Mouse (Mus musculus) hindbrain, embryonic 10.5 days (tissue): ENCODE results near the gene Armc9. TPM values are rescaled to one million over a fixed set of nuclear protein-coding genes. Genes with fewer than 3 reads are reported as not detected.

Source experiments
- DNase-seq: peaks from one replicate; pipeline ENCODE4 v3.0.0-alpha.2; 2017; ENCODE audit warnings: low spot score
- H3K27ac ChIP-seq: fragments of 300-500 bp; sonication (generic); 2 replicates; pipeline ENCODE4 v1.5.1; 2016; ENCODE audit warnings: mild to moderate bottlenecking, moderate library complexity
- H3K27me3 ChIP-seq: fragments of 300-500 bp; sonication (generic); 2 replicates; pipeline ENCODE4 v1.6.1; 2016; ENCODE audit warnings: mild to moderate bottlenecking; ENCODE audit not compliant: poor library complexity, insufficient read depth, severe bottlenecking
- H3K36me3 ChIP-seq: fragments of 300-500 bp; sonication (generic); 2 replicates; pipeline ENCODE4 v1.6.1; 2016; ENCODE audit warnings: mild to moderate bottlenecking, moderate library complexity
- H3K4me1 ChIP-seq: fragments of 300-500 bp; sonication (generic); replicated peaks from 2 replicates; pipeline ENCODE4 v1.6.1; 2016; ENCODE audit warnings: mild to moderate bottlenecking
- H3K4me3 ChIP-seq: fragments of 300-500 bp; sonication (generic); 2 replicates; pipeline ENCODE4 v1.5.1; 2016; ENCODE audit warnings: mild to moderate bottlenecking, moderate library complexity
- H3K9me3 ChIP-seq: fragments of 300-500 bp; sonication (generic); 2 replicates; pipeline ENCODE4 v1.6.1; 2016; ENCODE audit warnings: mild to moderate bottlenecking, moderate library complexity
- WGBS: fragments of 180-500 bp; shearing (Covaris S2); methylation state at CpG from one replicate; pipeline ENCODE4 v1.1.7; 2016; 5-methylcytosine and 5-hydroxymethylcytosine counted together
- polyA plus RNA-seq: library from polyadenylated mRNA; unstranded; fragments of >200 nt; fragmentation: Nextera tagmentation; extraction: Ambion mirVana; gene quantifications from 2 replicates; pipeline ENCODE4 v1.2.1, GENCODE M21; 2016

Armc9 gene
- 38.7 and 39.3 TPM in 2 replicates for polyA plus RNA-seq

DNA sequence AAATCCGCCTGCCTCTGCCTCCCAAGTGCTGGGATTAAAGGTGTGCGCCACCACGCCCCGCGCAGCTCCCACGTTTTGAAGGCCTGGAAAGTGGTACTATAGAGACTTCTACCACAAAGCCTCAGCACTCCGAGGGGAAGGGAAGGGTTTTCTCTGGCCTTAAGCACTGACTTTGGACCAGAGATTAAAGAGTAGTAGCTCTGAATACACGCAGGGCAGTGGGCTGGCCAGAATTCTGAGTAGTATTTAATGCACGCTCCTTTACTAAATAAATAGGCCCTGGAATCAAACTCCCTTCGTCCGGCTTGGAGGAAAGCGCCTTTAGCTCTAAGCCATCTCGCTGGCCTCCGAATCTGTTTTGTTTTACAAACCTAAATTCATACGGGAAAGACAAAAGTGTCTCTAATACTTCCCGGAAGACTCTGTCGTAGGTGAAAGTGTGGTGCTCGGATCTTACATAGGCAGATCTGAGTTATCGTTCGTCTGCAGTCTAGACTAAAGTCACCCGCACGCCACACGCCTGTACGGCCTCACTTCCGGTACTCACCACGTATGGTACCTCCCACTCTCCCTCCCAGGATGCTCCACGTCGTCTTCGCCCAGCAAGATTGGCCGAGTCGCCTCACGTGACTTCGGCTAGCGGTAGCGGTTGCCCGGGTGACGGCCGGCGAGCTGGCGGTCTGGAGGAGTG lies at the start of gene Armc9:
Gene Armc9 (plus strand): TSS at position 648 of the 691 bp plus-strand sequence.
- peak within 1 kb of the TSS; percentile 87 for H3K27ac ChIP-seq
- 5% methylated on average over 40 of the region's 40 CpGs for WGBS

DNA sequence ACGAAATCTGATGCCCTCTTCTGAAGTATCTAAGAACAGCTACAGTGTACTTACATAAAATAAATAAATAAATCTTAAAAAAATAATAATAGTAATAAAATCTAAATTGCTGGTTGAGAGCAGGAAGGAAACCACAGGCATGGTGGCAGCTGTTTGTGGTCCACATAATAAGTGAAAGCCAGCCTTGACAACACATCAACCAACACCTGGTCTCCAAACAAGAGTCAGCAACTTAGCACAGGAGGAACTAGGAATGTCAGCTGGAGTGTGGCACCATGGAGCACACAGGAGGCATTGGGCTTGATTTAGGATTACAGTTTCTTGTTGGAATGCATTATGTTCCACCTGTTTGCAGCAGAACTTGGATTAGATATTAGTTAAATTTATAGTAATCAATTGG lies 49.5 kb upstream of the Armc9 start:
- DNase-seq: no peak
- WGBS: 95% methylated on average over 1 of the region's 1 CpGs
- H3K27me3 ChIP-seq: no peaks in the 10 kb centered on the region
- no peaks in the 10 kb centered on the region for H3K9me3 ChIP-seq
- no peak overlapping the region for H3K4me3 ChIP-seq
- no peaks in the 10 kb centered on the region for H3K4me1 ChIP-seq
- peaks cover 40% of the 10 kb centered on the region for H3K36me3 ChIP-seq
- no peak overlapping the region for H3K27ac ChIP-seq

More for the DNA sequence above, at the start of gene Armc9:
- Histone ChIP-seq H3K27me3 (no peaks in the 10 kb centered on the region), H3K36me3 (peaks cover 24% of the 10 kb centered on the region; the same call in 1 of the 2 replicates), H3K4me3 (peak within 1 kb of the TSS; percentile 86), H3K4me1 (peaks cover 20% of the 10 kb centered on the region), H3K9me3 (no peaks in the 10 kb centered on the region)
- DNase-seq: peak; percentile 96

DNA sequence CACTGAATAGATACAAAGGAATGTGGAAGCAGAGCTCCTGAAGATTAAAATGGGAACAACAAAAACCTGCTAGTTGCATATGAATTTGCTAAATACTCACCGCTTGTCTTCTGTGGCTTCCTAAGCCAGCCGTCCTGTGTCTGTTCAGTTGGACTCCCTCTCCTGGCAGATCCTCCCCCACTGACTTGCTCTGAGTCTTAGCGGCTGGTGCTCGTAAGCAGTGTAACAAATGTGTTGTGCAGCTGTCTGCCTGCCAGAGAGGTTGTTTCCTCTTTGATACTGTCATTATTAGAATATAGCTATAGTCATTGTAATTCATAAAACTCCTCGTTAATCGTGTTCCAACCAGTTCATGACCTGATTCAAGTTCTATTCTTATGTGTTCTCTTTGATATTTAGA lies 42.8 kb upstream of the Armc9 start, which contains the start of gene Htr2b:
Gene Htr2b (minus strand): TSS at position 192 of the 400 bp plus-strand sequence.
- no peak for DNase-seq
- 82% methylated on average over 6 of the region's 6 CpGs for WGBS
- H3K27me3 ChIP-seq: no peaks in the 10 kb centered on the region
- H3K27ac ChIP-seq: no peak within 1 kb of the TSS
- H3K4me3 ChIP-seq: no peak within 1 kb of the TSS
- no peaks in the 10 kb centered on the region for H3K9me3 ChIP-seq
- H3K4me1 ChIP-seq: no peaks in the 10 kb centered on the region
- H3K36me3 ChIP-seq: peaks cover 28% of the 10 kb centered on the region

GRCm38 (mm10) chr1:86114141-86114540 lies 40.4 kb upstream of the Armc9 start:
- Histone ChIP-seq H3K27ac (no peak overlapping the region), H3K36me3 (peaks cover 45% of the 10 kb centered on the region), H3K27me3 (no peaks in the 10 kb centered on the region), H3K9me3 (no peaks in the 10 kb centered on the region), H3K4me1 (no peaks in the 10 kb centered on the region), H3K4me3 (no peak overlapping the region)
- DNase-seq: no peak
- WGBS: 94% methylated on average over 3 of the region's 3 CpGs

- H3K27me3 ChIP-seq: no peaks in the 10 kb centered on the region
- peaks cover 88% of the 10 kb centered on the region for H3K36me3 ChIP-seq
- H3K9me3 ChIP-seq: no peaks in the 10 kb centered on the region
- WGBS: 92% methylated on average over 4 of the region's 4 CpGs
- no peak overlapping the region for H3K4me3 ChIP-seq
- H3K4me1 ChIP-seq: no peaks in the 10 kb centered on the region
- DNase-seq: no peak
- no peak overlapping the region for H3K27ac ChIP-seq
These were observed 35.0 kb upstream of the Armc9 start for GRCm38 (mm10) chr1:86119549-86119948.

DNA sequence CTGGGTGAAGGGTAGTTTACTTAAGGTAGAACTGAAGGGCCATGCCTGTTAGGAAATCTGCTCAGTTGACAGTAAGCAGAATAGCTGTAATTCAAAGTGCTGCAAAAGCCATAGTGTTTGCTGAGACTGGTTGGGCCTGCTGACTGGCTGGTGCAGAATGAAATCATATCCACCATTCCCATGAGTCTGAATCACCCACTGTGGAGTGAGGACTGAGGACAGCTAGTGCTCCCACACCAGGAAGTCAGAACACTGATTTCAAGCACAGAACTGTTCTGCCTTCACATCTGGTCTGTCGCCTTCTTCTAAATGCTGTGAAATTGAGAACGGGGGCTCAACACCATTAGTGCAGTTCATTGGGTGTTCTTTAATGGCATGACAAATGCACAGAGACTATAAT lies 28.5 kb upstream of the Armc9 start:
- no peaks in the 10 kb centered on the region for H3K4me1 ChIP-seq
- H3K9me3 ChIP-seq: no peaks in the 10 kb centered on the region
- no peak for DNase-seq
- no peak overlapping the region for H3K4me3 ChIP-seq
- no peak overlapping the region for H3K27ac ChIP-seq
- peaks cover 98% of the 10 kb centered on the region for H3K36me3 ChIP-seq
- 94% methylated on average over 2 of the region's 2 CpGs for WGBS
- no peaks in the 10 kb centered on the region for H3K27me3 ChIP-seq

DNA sequence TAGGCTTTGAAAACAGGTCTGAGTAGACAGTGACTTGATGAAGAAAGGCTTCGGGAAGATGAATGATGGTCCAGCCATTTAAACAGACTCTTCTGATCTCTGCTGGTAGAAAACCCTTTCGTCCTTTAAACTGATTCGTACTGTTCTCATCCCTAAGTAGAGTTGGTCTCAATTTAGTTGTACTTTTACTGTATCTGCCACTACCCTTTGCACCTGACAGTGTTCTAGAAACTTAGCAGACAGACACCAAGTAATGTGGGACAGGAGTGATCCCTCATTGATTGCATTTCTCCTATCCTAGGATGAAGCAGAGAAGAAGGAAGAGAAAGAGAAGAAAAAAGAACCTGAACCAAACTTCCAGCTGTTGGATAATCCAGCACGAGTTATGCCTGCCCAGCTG lies 21.2 kb upstream of the Armc9 start, which contains the start of gene Gm21972:
Gene Gm21972 (plus strand): TSS at position 301 of the 400 bp plus-strand sequence.
- no peaks in the 10 kb centered on the region for H3K9me3 ChIP-seq
- H3K27me3 ChIP-seq: no peaks in the 10 kb centered on the region
- H3K4me1 ChIP-seq: no peaks in the 10 kb centered on the region
- no peak for DNase-seq
- no peak within 1 kb of the TSS for H3K27ac ChIP-seq
- WGBS: 94% methylated on average over 4 of the region's 4 CpGs
- H3K4me3 ChIP-seq: no peak within 1 kb of the TSS
- H3K36me3 ChIP-seq: peaks cover 91% of the 10 kb centered on the region

GRCm38 (mm10) chr1:86135315-86135714 lies 19.3 kb upstream of the Armc9 start:
- Histone ChIP-seq H3K4me3 (no peak overlapping the region), H3K27me3 (no peaks in the 10 kb centered on the region), H3K4me1 (no peaks in the 10 kb centered on the region), H3K27ac (no peak overlapping the region), H3K9me3 (no peaks in the 10 kb centered on the region), H3K36me3 (peaks cover 90% of the 10 kb centered on the region)
- no peak for DNase-seq
- 92% methylated on average over 6 of the region's 6 CpGs for WGBS

GRCm38 (mm10) chr1:86141081-86141480 lies 13.5 kb upstream of the Armc9 start:
- no peaks in the 10 kb centered on the region for H3K9me3 ChIP-seq
- peaks cover 63% of the 10 kb centered on the region for H3K36me3 ChIP-seq
- DNase-seq: no peak
- H3K27ac ChIP-seq: no peak overlapping the region
- WGBS: 87% methylated on average over 3 of the region's 3 CpGs
- no peaks in the 10 kb centered on the region for H3K27me3 ChIP-seq
- no peaks in the 10 kb centered on the region for H3K4me1 ChIP-seq
- H3K4me3 ChIP-seq: no peak overlapping the region

GRCm38 (mm10) chr1:86143165-86143564 lies 11.4 kb upstream of the Armc9 start:
- Histone ChIP-seq H3K4me1 (no peaks in the 10 kb centered on the region), H3K27ac (no peak overlapping the region), H3K9me3 (no peaks in the 10 kb centered on the region), H3K27me3 (no peaks in the 10 kb centered on the region), H3K4me3 (no peak overlapping the region), H3K36me3 (peaks cover 44% of the 10 kb centered on the region)
- no peak for DNase-seq
- 85% methylated on average over 4 of the region's 4 CpGs for WGBS

DNA sequence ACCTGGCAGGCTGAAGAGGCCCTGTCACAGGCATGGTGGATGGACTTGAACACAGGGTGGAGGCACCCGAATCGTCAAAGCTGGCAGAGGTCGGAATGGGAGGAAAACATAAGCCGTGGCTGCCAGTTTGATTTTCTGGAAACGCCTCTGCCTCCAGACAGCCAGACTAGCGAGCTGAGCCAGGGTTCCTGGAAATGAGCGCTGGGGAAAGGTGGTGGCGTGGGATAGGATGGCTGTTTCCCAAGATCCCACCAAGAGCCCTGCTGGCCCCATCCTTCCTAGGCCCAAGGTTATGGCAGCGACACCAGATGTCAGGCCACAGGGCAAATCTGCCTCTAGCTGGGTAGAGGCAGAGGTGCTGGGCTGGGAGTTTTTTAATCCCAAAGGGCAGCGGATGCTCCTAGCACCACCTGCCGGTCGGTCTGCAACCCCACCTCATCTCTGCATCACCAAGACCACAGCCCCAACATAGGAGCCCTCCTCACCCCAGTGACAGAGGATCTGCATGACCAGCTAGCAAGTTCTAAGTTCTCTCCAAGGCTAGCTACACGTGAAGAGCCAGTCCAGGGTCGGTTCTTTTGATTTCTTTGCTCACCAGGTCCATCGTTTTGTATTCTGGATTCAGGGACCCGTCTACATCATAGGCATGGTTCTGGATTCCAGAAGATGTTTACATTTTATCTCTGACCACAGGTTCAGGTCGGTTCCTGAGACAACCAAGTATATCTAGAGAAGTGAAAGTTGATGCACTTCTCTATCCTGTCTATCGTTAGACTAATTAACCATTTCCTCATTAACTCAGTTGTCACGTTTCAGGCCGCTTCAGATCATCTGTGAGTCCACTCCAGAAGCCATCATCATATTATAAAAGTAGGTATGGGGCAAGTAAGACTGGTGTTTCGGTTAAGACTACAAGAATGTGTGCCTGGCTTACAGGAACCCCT lies 10.3 kb upstream of the Armc9 start:
- no peak for DNase-seq
- Histone ChIP-seq H3K27me3 (no peaks in the 10 kb centered on the region), H3K4me3 (no peak overlapping the region), H3K9me3 (no peaks in the 10 kb centered on the region), H3K27ac (no peak overlapping the region), H3K4me1 (no peaks in the 10 kb centered on the region), H3K36me3 (peaks cover 33% of the 10 kb centered on the region)
- WGBS: 79% methylated on average over 21 of the region's 21 CpGs

DNA sequence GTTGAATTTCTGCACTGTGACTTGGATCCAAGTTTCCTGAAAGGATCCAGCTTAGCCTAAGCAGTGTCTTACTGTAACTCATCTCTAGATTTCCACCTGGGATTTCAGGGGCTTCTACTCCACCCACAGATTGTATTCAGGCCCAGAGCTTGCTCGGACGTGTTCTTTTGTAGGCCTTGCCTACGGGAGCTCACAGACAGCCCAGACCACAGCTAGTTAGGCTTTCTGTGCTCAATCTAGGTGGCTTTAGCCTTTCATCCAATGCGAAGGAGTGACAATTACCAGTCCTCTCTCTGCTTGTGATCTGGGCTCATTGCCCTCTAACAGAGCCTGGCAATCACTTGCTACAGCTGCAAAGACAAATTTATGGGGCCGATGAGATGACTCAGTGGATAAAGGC lies 8.3 kb upstream of the Armc9 start:
- H3K9me3 ChIP-seq: no peaks in the 10 kb centered on the region
- H3K27ac ChIP-seq: no peak overlapping the region
- H3K36me3 ChIP-seq: peaks cover 15% of the 10 kb centered on the region
- WGBS: 91% methylated on average over 5 of the region's 5 CpGs
- DNase-seq: no peak
- H3K27me3 ChIP-seq: no peaks in the 10 kb centered on the region
- no peak overlapping the region for H3K4me3 ChIP-seq
- H3K4me1 ChIP-seq: no peaks in the 10 kb centered on the region

- Histone ChIP-seq H3K27ac (no peak overlapping the region), H3K4me1 (no peaks in the 10 kb centered on the region), H3K36me3 (peaks cover 7% of the 10 kb centered on the region; the same call in 1 of the 2 replicates), H3K27me3 (no peaks in the 10 kb centered on the region), H3K4me3 (no peak overlapping the region), H3K9me3 (no peaks in the 10 kb centered on the region)
- no peak for DNase-seq
- 84% methylated on average over 5 of the region's 5 CpGs for WGBS
These were observed 7.0 kb upstream of the Armc9 start for GRCm38 (mm10) chr1:86147557-86147956.
